Mouse (Mus musculus): ENCODE results near the gene Wnk3. TPM values are rescaled to one million over a fixed set of nuclear protein-coding genes. Genes with fewer than 3 reads are reported as not detected.
"Not testable (repeated sequence)": the region's sequence is repeated elsewhere in the genome, so short reads cannot be mapped to it uniquely, and the experiment has no call there.

The Wnk3 gene
- polyA plus RNA-seq (2014; fragmentation: Nextera tagmentation; extraction: Ambion mirVana), result 14.0 and 14.3 TPM in 2 replicates

DNA sequence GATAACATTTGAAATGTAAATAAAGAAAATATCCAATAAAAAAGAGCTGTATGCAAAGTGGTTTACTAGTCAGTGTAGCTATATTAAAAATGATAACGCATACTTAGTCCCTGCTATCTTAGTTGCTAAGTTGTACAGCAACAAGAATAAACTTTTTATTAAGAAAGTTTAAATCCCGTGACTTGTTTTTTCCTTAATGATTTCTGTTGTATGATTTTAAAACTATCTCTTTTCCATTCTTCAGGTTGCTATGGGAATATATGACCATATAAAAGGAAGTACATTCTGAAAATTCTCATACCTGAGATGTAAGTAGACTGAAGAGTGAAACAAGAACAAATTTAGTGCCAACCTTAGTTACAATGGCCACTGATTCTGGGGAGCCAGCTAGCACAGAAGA lies at the start of gene Wnk3:
TSS of gene Wnk3 (plus strand) at position 301 of the 400 bp plus-strand sequence.
- H3K9ac ChIP-seq (ENCODE audit: low read length), result no peak within 1 kb of the TSS
- no peak within 1 kb of the TSS for H3K4me3 ChIP-seq (ENCODE audit: low read depth, low read length)
- no peaks in the 10 kb centered on the region for H3K9me3 ChIP-seq (ENCODE audit: control insufficient read depth, low read length)
- no peak for ATAC-seq (replicated peaks; ENCODE audit: low FRiP score)
- H3K4me1 ChIP-seq (replicated peaks; ENCODE audit: control insufficient read depth, insufficient read depth, low read length), result no peaks in the 10 kb centered on the region
- no peaks in the 10 kb centered on the region for H3K27me3 ChIP-seq (ENCODE audit: control insufficient read depth, insufficient read depth, low read length)
- no peaks in the 10 kb centered on the region for H3K36me3 ChIP-seq (ENCODE audit: control insufficient read depth, insufficient read depth, low read length)
- no peak within 1 kb of the TSS for H3K27ac ChIP-seq (ENCODE audit: low read depth, low read length)
- DNase-seq (ENCODE audit: low spot score), result no peak
- H3K4me2 ChIP-seq (ENCODE audit: low read depth, low read length, severe bottlenecking), result no peak within 1 kb of the TSS
- 93% methylated on average over 2 of the region's 2 CpGs for WGBS

- H3K9ac ChIP-seq (ENCODE audit: low read length), result no peak overlapping the region
- no peak overlapping the region for H3K4me2 ChIP-seq (ENCODE audit: low read depth, low read length, severe bottlenecking)
- no peak overlapping the region for H3K27ac ChIP-seq (ENCODE audit: low read depth, low read length)
- H3K36me3 ChIP-seq (ENCODE audit: control insufficient read depth, insufficient read depth, low read length), result no peaks in the 10 kb centered on the region
- H3K9me3 ChIP-seq (ENCODE audit: control insufficient read depth, low read length), result no peaks in the 10 kb centered on the region
- no peaks in the 10 kb centered on the region for H3K27me3 ChIP-seq (ENCODE audit: control insufficient read depth, insufficient read depth, low read length)
- DNase-seq (ENCODE audit: low spot score) (no peak), ATAC-seq (replicated peaks; ENCODE audit: low FRiP score) (no peak)
- H3K4me3 ChIP-seq (ENCODE audit: low read depth, low read length), result no peak overlapping the region
- no peaks in the 10 kb centered on the region for H3K4me1 ChIP-seq (replicated peaks; ENCODE audit: control insufficient read depth, insufficient read depth, low read length)
- 73% methylated on average over 6 of the region's 6 CpGs for whole genome bisulfite sequencing
Measured at GRCm38 (mm10) chrX:151158414-151158813, 39.5 kb upstream of the Wnk3 start.

DNA sequence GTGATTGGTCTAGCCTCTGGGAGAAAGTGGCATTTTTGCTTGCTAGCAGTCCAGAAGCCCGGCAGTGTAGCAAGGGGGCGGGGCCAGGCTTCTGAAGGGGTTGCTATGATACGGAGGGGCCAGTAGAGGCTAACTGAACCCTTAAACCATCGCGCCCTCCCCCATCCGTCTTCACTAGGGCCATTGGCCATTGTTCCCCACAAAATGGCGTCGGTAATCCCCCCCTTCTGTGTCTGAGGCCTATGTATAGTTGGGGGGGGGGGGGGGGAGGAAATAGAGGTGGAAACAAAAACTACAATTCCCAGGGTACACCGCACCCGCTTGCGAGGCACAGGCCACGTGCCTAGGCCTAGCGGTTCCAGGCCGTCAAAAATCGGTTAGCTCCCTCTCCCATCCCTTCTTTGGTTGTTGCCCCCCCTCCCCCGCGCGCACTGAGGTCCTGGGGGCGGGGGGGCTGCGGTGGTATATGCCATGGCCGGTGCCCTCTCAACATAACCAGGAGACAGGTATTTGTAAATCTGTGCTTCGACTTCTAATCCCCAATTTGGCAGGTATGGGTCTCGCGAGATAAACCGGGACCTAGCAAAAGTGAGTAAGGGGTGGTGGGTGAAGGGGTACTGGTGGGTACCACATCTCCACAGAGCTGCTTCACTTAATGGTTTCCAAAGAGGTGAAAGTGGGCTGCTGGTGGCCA lies 29.3 kb upstream of the Wnk3 start:
- 15% methylated on average over 23 of the region's 25 CpGs for WGBS
- no peaks in the 10 kb centered on the region for H3K27me3 ChIP-seq (ENCODE audit: control insufficient read depth, insufficient read depth, low read length)
- H3K4me2 ChIP-seq (ENCODE audit: low read depth, low read length, severe bottlenecking), result peak overlapping the region; percentile 54
- no peaks in the 10 kb centered on the region for H3K9me3 ChIP-seq (ENCODE audit: control insufficient read depth, low read length)
- no peaks in the 10 kb centered on the region for H3K4me1 ChIP-seq (replicated peaks; ENCODE audit: control insufficient read depth, insufficient read depth, low read length)
- peak; percentile 75 for ATAC-seq (replicated peaks; ENCODE audit: low FRiP score)
- peak overlapping the region; percentile 40 for H3K4me3 ChIP-seq (ENCODE audit: low read depth, low read length)
- H3K9ac ChIP-seq (ENCODE audit: low read length), result peak overlapping the region; percentile 51
- peak overlapping the region; percentile 75 for H3K27ac ChIP-seq (ENCODE audit: low read depth, low read length)
- H3K36me3 ChIP-seq (ENCODE audit: control insufficient read depth, insufficient read depth, low read length), result no peaks in the 10 kb centered on the region
- DNase-seq (ENCODE audit: low spot score), result peak; percentile 82

DNA sequence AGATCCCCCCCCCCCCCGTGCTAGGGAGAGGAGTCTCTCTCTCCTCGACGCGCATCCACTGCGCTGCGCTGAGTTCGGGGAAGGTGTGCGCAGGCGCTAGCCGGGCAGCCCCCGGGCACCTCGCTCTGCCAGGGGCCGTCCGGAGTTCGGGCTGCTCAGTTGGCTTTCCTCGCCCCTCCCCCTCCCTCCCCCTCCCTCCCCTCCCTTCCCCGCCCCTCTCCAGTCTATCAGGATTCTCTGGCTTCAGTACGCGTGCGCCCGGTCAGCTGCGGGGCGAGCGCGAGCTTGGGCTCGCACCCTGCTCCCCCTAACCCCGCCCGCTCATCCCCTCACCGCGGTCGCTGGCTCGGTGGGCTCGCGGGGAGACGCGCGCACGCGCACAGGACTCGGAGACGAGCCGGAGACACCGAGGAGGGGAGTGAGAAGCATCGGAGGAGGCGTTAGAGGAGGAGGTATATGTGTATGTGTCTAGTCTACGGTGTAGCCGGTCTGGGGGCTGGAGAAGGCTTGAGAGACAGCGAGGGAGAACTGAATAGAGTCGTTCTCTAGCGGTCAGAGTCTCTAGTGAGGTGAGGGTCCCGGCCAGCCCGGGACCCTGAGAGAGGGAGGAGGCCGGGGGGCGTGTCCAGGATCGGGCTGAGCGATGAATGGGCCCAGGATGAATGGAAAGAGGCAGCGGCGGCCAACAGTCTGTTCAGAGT lies 28.5 kb upstream of the Wnk3 start:
- DNase-seq (ENCODE audit: low spot score) (peak; percentile 93), ATAC-seq (replicated peaks; ENCODE audit: low FRiP score) (peak; percentile 91)
- Histone ChIP-seq H3K4me2 (ENCODE audit: low read depth, low read length, severe bottlenecking) (peak overlapping the region; percentile 54), H3K36me3 (ENCODE audit: control insufficient read depth, insufficient read depth, low read length) (no peaks in the 10 kb centered on the region), H3K4me3 (ENCODE audit: low read depth, low read length) (peak overlapping the region; percentile 40), H3K4me1 (replicated peaks; ENCODE audit: control insufficient read depth, insufficient read depth, low read length) (no peaks in the 10 kb centered on the region), H3K9me3 (ENCODE audit: control insufficient read depth, low read length) (no peaks in the 10 kb centered on the region), H3K27ac (ENCODE audit: low read depth, low read length) (peak overlapping the region; percentile 75), H3K9ac (ENCODE audit: low read length) (peak overlapping the region; percentile 51), H3K27me3 (ENCODE audit: control insufficient read depth, insufficient read depth, low read length) (no peaks in the 10 kb centered on the region)
- WGBS, result 15% methylated on average over 43 of the region's 58 CpGs

- not testable (repeated sequence) for DNase-seq (ENCODE audit: low spot score); H3K9me3 ChIP-seq (ENCODE audit: control insufficient read depth, low read length); ATAC-seq (replicated peaks; ENCODE audit: low FRiP score); H3K4me1 ChIP-seq (replicated peaks; ENCODE audit: control insufficient read depth, insufficient read depth, low read length); H3K27me3 ChIP-seq (ENCODE audit: control insufficient read depth, insufficient read depth, low read length); H3K4me3 ChIP-seq (ENCODE audit: low read depth, low read length); H3K9ac ChIP-seq (ENCODE audit: low read length); H3K36me3 ChIP-seq (ENCODE audit: control insufficient read depth, insufficient read depth, low read length); H3K4me2 ChIP-seq (ENCODE audit: low read depth, low read length, severe bottlenecking); H3K27ac ChIP-seq (ENCODE audit: low read depth, low read length)
- WGBS, result 65% methylated on average over 3 of the region's 3 CpGs
Measured at GRCm38 (mm10) chrX:151173134-151173533, 24.7 kb upstream of the Wnk3 start.

DNA sequence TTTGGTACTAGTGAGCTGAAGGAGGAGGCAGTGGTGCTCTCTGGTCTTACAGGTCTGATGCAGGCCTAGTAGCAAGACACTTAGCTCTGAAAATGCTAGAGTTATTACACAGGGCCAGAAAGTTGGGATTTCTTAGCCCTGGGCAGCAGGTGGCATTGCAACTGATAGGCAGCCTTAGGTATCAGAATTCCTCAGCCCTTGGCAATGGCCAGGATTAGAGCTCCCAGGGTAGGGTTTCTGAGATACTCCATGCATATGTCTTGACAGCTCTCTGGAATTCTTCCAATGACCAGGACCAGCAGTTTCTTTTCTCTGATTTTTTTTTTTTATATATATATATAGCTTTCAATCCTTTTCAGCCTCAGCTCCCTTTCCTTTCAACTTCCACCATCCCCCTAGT lies 100.5 kb downstream of the Wnk3 start:
- Histone ChIP-seq H3K36me3 (ENCODE audit: control insufficient read depth, insufficient read depth, low read length) (no peaks in the 10 kb centered on the region), H3K27ac (ENCODE audit: low read depth, low read length) (no peak overlapping the region), H3K9me3 (ENCODE audit: control insufficient read depth, low read length) (no peaks in the 10 kb centered on the region), H3K4me3 (ENCODE audit: low read depth, low read length) (no peak overlapping the region), H3K9ac (ENCODE audit: low read length) (no peak overlapping the region), H3K27me3 (ENCODE audit: control insufficient read depth, insufficient read depth, low read length) (no peaks in the 10 kb centered on the region; the same call in 1 of the 2 replicates), H3K4me2 (ENCODE audit: low read depth, low read length, severe bottlenecking) (no peak overlapping the region), H3K4me1 (replicated peaks; ENCODE audit: control insufficient read depth, insufficient read depth, low read length) (no peaks in the 10 kb centered on the region)
- DNase-seq (ENCODE audit: low spot score), result no peak
- no peak for ATAC-seq (replicated peaks; ENCODE audit: low FRiP score)

GRCm38 (mm10) chrX:151313732-151314131 lies 115.9 kb downstream of the Wnk3 start:
- WGBS, result 74% methylated on average over 4 of the region's 4 CpGs
- no peak overlapping the region for H3K9ac ChIP-seq (ENCODE audit: low read length)
- H3K27me3 ChIP-seq (ENCODE audit: control insufficient read depth, insufficient read depth, low read length), result peaks cover 3% of the 10 kb centered on the region; the same call in 1 of the 2 replicates
- H3K27ac ChIP-seq (ENCODE audit: low read depth, low read length), result no peak overlapping the region
- H3K9me3 ChIP-seq (ENCODE audit: control insufficient read depth, low read length), result no peaks in the 10 kb centered on the region
- H3K36me3 ChIP-seq (ENCODE audit: control insufficient read depth, insufficient read depth, low read length), result no peaks in the 10 kb centered on the region
- no peak overlapping the region for H3K4me3 ChIP-seq (ENCODE audit: low read depth, low read length)
- no peak overlapping the region for H3K4me2 ChIP-seq (ENCODE audit: low read depth, low read length, severe bottlenecking)
- ATAC-seq (replicated peaks; ENCODE audit: low FRiP score) (no peak), DNase-seq (ENCODE audit: low spot score) (no peak)
- H3K4me1 ChIP-seq (replicated peaks; ENCODE audit: control insufficient read depth, insufficient read depth, low read length), result no peaks in the 10 kb centered on the region

- no peaks in the 10 kb centered on the region for H3K9me3 ChIP-seq (ENCODE audit: control insufficient read depth, low read length)
- H3K27ac ChIP-seq (ENCODE audit: low read depth, low read length), result no peak overlapping the region
- H3K9ac ChIP-seq (ENCODE audit: low read length), result no peak overlapping the region
- ATAC-seq (replicated peaks; ENCODE audit: low FRiP score) (no peak), DNase-seq (ENCODE audit: low spot score) (no peak)
- H3K27me3 ChIP-seq (ENCODE audit: control insufficient read depth, insufficient read depth, low read length), result no peaks in the 10 kb centered on the region; the same call in 1 of the 2 replicates
- H3K36me3 ChIP-seq (ENCODE audit: control insufficient read depth, insufficient read depth, low read length), result no peaks in the 10 kb centered on the region
- H3K4me2 ChIP-seq (ENCODE audit: low read depth, low read length, severe bottlenecking), result no peak overlapping the region
- 73% methylated on average over 2 of the region's 2 CpGs for WGBS
- no peaks in the 10 kb centered on the region for H3K4me1 ChIP-seq (replicated peaks; ENCODE audit: control insufficient read depth, insufficient read depth, low read length)
- no peak overlapping the region for H3K4me3 ChIP-seq (ENCODE audit: low read depth, low read length)
Measured at GRCm38 (mm10) chrX:151333615-151334014, 135.7 kb downstream of the Wnk3 start.

Measured in forebrain, embryonic 11.5 days (tissue).